Mouse (Mus musculus) liver, adult 2 months (tissue): ENCODE data around the gene Filip1.

Source experiments
- CTCF ChIP-seq: fragments of 200-500 bp; IDR thresholded peaks from 2 replicates; pipeline ENCODE4 v1.5.1; 2011; ENCODE audit warnings: low read depth, low read length, control low read depth
- POLR2A ChIP-seq: fragments of 200-500 bp; IDR thresholded peaks from 2 replicates; pipeline ENCODE4 v1.6.1; 2011; ENCODE audit warnings: low read length, control low read depth; ENCODE audit not compliant: insufficient read depth; ENCODE audit errors: extremely low read depth

GRCm38 (mm10) chr9:79898815-79899214, 113.8 kb downstream of the Filip1 start:
- TF ChIP-seq POLR2A (no peak), CTCF (no peak)
